Mouse (Mus musculus): ENCODE measurements around the gene Il5ra.

Il5ra gene

DNA sequence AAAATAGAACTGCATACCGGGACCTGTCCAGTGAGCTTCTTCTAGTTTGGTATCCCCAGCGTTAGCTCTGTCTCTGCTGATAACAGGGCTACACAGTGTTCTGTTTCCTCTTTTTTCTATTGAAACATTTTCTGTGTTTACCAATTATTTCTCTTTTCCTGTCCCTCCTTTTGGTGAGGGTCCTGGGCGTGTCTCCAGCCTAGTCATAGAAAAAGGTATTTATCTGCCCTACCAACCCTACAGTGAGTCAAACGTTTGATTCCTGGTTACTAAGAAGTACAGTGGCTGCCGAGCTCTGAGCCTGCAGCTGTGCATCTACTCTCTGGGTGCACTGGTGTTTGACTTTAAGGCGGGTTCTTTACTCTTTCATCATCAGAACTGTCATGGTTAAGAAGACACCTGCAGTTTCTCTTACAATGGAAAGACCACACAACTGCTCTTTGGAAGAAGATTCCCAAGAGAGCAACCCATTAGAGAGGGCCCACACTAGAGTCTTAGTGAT lies at the start of gene Il5ra:
TSS of gene Il5ra (minus strand) at position 151 of the 502 bp plus-strand sequence.
- DNase-seq (ENCODE audit: low spot score) = no peak

DNA sequence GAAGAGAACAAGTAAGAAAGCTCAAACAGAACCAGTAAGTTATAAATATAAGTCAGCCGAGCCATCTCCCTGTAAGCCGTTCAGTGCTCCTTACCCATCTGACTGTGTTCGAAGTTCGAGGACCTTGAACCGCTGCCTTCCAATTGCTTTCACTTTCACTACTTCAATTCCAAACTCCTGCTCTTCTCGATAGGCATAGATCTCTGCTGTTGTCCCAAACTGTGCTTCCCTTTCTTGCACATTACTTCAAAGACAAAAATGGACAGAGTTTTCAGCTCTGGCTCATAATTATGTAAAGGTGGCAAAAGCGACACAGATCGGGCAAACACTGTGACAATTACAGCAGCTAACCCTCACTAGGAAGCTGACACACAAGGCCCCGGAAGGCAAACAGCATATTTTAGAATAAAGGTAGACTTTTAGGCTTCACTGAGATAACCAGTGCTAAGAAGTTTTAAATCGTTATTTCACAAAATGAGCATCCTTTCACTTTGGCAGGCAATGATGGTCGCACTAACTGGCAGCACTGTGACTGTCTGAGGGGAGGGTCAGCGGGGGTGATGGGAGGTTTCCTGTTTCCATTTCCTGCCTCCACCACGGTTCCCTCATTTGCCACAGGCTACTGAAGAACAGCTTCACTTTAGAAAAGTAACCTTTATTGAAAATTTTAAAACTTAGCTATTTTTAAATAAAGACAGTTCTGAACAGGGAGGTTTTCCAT lies 45.4 kb upstream of the Il5ra start:
- DNase-seq (ENCODE audit: low spot score) = no peak

- no peak for DNase-seq (ENCODE audit: low spot score)
Measured at GRCm38 (mm10) chr6:106793621-106794020, 44.8 kb upstream of the Il5ra start.

DNA sequence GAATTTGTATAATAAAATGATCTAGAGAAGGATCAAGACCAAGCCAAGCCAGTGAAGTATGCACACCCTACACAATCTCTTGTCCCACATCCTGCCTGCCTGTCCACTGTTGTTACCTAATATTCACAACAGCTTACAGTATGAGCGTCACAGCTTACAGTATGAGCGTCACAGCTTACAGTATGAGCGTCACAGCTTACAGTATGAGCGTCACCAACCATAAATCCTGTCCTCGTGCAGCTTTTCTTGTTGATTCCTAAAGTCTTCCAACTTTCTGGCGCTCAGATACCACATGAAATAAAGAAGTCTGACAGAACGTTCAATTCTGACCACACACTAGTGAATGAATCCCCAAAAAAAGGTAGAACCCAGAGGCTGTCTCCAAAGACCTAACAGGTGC lies 44.3 kb upstream of the Il5ra start:
- no peak for DNase-seq (ENCODE audit: low spot score)

- no peak for DNase-seq (ENCODE audit: low spot score)
Measured at GRCm38 (mm10) chr6:106792486-106792885, 43.6 kb upstream of the Il5ra start.

DNA sequence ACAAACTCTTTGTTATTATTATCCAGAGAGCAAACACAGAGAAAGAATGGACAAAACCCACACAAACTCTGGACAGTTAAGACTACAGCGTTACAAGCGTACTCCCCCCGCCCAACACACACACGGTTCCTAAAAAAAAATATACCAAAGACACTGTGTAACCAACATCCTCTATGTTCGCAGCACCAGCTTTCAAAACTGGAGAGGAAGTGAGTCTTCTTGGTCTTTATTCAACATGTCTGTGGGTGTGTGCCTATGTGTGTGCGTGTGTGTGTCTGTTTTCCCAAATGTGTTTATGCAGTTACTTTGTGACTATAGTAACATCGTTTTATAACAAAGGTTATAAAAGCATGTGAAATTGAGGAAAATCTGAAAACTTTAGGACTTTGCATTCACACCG lies 42.6 kb upstream of the Il5ra start:
- no peak for DNase-seq (ENCODE audit: low spot score)

DNA sequence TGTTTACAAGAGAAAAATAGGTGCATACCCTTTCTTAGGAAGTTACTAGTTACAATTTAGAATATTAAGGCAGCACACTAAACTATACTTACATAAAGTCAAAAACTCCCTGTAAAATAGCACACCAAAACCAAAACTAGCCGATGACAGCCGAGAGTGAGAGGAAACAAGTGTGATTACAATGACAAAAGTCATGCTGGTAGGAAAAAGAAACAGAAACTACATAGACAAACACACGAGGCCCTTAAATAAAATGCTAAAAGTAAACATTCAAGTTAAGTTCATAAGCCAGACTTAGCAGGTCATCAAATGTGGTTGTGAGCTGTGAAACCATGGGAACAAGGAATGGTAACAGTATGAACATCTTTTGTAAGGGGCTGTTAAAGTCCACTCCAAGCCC lies 38.3 kb upstream of the Il5ra start:
- no peak for DNase-seq (ENCODE audit: low spot score)

DNA sequence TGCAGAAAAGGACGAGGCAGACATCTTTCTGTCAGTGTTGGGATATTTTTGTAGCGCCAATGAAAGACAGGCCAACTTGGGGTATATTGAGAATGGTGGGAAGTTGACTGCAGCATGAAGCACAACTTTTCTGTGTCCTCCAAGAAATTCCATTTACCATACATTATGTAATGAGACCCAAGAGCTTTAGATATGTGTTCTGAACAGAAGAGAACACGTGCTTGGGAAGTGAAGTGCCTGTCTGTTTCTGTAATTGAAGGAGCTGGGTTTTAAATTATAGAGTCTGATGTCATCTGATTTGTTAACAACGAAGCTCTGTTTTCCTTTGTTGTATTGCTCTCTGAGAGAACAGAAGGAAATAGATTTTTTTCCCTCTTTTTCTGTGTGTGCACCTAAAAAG lies 21.2 kb upstream of the Il5ra start:
- no peak for DNase-seq (ENCODE audit: low spot score)

GRCm38 (mm10) chr6:106769290-106769866 lies 20.5 kb upstream of the Il5ra start:
- no peak for DNase-seq (ENCODE audit: low spot score)

DNA sequence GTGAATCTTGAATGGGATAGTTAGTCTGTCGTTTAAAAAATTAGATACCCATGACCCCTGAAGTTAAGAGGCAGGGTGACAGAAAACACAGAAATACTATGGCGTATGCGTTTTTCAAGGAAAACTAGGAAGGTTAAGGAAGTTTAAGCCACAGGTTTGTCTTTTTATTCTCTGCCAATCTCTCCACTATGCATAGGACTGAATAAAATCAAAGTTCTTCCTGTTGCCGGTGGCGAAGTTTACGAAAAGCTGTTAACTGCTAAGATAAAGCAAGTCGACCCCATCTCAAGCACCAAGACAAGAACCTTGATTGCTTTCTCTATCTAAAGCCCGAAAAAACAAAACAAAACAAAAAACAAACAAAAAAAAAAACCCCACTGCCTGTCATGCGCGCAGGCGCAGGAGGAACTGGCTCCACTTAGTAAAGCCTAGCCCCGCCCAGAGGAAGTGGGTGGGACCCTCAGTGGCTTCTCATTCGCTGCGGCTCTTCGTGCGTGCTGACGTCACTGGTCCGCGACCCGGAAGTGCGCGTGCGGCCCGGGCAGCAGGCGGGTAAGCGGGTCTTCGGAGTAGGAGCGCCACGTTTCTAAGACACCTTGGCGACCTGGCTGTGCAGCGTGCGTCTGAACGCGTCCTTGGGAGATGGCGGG lies 19.9 kb upstream of the Il5ra start, which contains the start of gene Trnt1:
TSS of gene Trnt1 (plus strand) at position 481 of the 650 bp plus-strand sequence.
- DNase-seq (ENCODE audit: low spot score) = peak; percentile 94

DNA sequence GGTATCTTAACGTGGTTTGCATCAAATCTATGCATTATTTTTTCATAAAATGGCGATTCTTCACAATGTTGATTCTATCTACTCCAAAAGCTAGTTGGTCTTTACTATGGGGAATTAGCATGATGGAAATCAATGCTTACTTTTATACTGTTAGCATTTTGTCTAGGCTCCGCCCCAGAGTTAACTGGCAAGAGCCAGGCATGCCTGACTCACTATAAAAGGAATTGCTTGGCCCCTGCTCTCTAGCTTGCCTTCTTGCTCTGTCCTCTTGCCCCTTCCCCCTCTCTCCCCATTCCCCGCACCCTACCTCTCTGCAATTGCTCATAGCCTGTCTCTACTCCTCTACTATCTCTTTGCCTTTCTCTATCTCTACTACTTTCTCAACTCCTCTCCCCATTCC lies 17.9 kb upstream of the Il5ra start:
- DNase-seq (ENCODE audit: low spot score) = no peak

GRCm38 (mm10) chr6:106765892-106766291 lies 17.1 kb upstream of the Il5ra start:
- DNase-seq (ENCODE audit: low spot score) = no peak

GRCm38 (mm10) chr6:106761486-106761885 lies 12.6 kb upstream of the Il5ra start:
- no peak for DNase-seq (ENCODE audit: low spot score)

DNA sequence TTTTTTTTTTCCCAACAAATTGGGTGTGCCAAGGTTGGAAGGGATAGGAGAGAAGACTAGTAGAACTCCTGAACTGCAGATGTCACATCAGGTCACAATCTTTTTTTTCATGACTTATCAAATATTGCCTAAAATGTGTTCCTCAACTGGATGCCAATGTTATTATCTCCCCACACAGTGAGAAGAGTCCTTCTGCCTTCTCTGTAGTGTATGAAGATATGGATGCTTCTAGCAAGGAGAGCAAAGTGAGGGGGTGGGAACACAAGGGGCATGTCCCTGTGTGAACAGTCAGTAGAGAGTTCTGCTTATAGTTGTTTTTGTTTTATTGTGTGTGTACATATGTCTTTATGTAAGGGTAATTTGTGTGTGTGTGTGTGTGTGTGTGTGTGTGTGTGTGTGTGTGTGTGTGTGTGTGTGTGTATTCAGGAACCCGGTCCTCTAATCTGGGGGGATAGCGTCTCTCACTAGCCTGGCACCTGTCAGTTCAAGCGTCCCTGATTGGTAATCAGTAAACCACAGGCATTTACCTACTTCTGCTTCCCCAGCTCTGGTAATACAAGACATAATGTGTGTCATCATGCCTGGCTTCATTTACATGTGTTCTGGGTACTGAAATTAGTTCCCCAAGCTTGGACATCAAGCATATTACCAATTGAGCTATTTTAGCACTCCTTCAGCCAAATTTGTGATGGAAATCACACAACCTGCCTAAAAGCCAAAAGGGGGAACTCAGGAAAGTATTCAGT lies 11.8 kb upstream of the Il5ra start:
- DNase-seq (ENCODE audit: low spot score) = no peak

GRCm38 (mm10) chr6:106758299-106758698 lies 9.5 kb upstream of the Il5ra start:
- no peak for DNase-seq (ENCODE audit: low spot score)

GRCm38 (mm10) chr6:106750291-106750690 lies 1.5 kb upstream of the Il5ra start:
- DNase-seq (ENCODE audit: low spot score) = no peak

DNA sequence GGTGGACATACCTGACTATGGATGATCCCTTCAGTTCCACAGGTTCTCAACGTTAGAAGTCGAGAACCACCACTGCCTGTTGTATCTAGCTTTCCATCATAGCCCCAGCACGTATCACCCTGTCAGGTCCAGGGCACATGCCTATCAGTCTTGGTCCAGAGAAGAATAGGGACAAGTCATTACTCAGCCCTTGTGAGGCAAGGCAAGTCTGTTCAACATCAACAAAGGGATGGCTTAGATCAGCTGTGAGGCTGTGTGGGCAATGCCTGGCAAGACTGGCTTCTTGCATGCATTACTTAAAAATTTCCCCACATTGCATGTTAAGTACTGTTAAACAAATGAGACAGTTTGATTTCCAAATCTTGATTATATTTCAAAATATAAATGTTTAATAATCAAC lies 1.0 kb downstream of the Il5ra start:
- DNase-seq (ENCODE audit: low spot score) = no peak

- DNase-seq (ENCODE audit: low spot score) = no peak
Measured at GRCm38 (mm10) chr6:106747251-106747650, 1.6 kb downstream of the Il5ra start.

- DNase-seq (ENCODE audit: low spot score) = no peak
Measured at GRCm38 (mm10) chr6:106745673-106746394, 3.0 kb downstream of the Il5ra start.

DNA sequence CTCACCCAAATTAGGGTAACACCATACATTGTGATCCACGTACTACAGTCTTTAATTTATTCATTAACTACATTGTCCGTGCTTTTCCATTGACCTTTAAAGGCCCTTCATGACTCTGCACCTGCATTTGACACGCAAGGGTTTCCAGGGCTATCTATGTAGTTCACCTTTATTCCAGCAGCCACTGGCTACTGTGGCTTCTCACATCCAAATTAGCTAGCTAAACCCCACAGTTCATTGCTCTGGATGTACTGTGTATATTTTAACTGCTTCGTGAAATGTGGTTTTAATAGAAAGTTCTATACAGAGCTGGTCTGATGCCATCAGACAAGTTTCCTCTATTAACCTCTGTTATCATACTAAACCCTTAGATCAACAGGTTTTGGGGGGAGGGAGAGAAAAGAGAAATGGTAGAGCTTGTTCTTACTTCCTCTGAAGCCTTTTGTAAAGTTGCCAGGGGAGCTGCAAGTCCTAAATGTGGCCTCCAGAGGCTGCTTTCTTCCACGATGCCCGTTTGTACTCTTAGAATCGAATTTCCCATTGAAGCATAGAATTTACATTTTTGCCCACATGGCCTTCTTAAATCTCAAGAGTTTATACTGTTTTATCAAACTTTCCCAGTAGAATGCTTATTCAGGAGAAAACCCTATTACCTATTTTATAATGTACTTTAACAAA lies 5.1 kb downstream of the Il5ra start:
- DNase-seq (ENCODE audit: low spot score) = no peak

DNA sequence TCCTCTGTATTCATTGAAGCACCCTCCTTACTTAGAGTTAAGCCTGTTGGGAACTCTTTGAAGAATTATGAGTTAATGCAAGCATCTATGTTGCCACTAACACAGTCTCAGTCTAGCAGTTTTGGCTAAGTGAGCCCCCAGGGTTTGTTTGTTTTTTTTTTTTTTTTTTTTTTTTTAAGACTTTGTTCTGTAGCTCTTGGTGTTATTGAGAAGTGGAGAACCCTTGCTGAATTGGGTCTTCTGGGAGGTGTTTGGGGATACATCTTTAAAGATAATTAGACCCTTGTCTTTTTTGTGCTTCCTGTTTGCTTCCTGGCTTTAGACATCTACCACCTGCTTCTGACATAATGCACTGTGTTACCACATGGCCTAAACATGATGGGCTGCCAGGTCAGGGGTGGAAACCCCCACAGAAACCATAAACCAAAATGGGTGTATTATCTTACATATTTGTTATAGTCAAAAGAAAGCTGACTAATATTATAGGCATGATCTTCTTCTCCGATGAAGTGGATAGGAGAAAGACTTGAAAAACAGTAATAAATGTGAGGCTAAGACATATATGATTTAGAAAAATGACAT lies 8.5 kb downstream of the Il5ra start:
- DNase-seq (ENCODE audit: low spot score) = no peak

All from left cerebral cortex, adult 11 months (tissue).